ENCODE assay signal across 17 mouse cellular contexts in genomic region chr6:87991886-87992285, GRCm38 (mm10). TPM values are rescaled to one million over a fixed set of nuclear protein-coding genes. Genes with fewer than 3 reads are reported as not detected.
DNase-seq lines count a peak whose midpoint lies in the region; ATAC-seq and TF ChIP-seq lines count a peak whose summit lies in the region.
"Had no signal": no experiment of that assay in that cellular context is flagged by ENCODE, and none has a peak within 500 bp of the region (broad histone marks: within the 10 kb centered on the region; RNA-seq: fewer than 3 reads in every experiment).

No protein-coding gene starts in this region.

- H3K4me2 ChIP-seq in hindbrain, embryonic 16.5 days (ENCODE audit: low read length), result no peak overlapping the region
- no peak overlapping the region for H3K4me2 ChIP-seq in midbrain, embryonic 14.5 days (ENCODE audit: low read length)
- H3K4me2 ChIP-seq in midbrain, embryonic 16.5 days (ENCODE audit: low read length), result no peak overlapping the region
- H3K4me2 ChIP-seq in liver, postnatal 0 days (ENCODE audit: low read depth, low read length), result no peak overlapping the region

- H3K27me3 ChIP-seq in hindbrain, embryonic 10.5 days (ENCODE audit: insufficient read depth, poor library complexity, severe bottlenecking), result no peaks in the 10 kb centered on the region
- H3K27me3 ChIP-seq in hindbrain, embryonic 16.5 days (replicated peaks; ENCODE audit: control insufficient read depth, insufficient read depth, low read length), result no peaks in the 10 kb centered on the region
- H3K27me3 ChIP-seq in midbrain, embryonic 14.5 days (ENCODE audit: control insufficient read depth, insufficient read depth, low read length), result no peaks in the 10 kb centered on the region
- no peaks in the 10 kb centered on the region for H3K27me3 ChIP-seq in midbrain, embryonic 16.5 days (ENCODE audit: control insufficient read depth, insufficient read depth, low read depth, low read length)
- H3K27me3 ChIP-seq in liver, postnatal 0 days (ENCODE audit: insufficient read depth, low read length), result no peaks in the 10 kb centered on the region

- no peak for TF ChIP-seq POLR2A in brain, embryonic 14.5 days (IDR thresholded peaks at IDR 0.05; ENCODE audit: borderline replicate concordance, extremely low read depth, insufficient read depth, insufficient read length, poor library complexity, severe bottlenecking)

- no peak for TF ChIP-seq CTCF in brain, embryonic 14.5 days (IDR thresholded peaks at IDR 0.05; ENCODE audit: borderline replicate concordance, extremely low read depth, insufficient read depth, insufficient read length)
- TF ChIP-seq CTCF in liver, postnatal 0 days (IDR thresholded peaks at IDR 0.05; ENCODE audit: low read depth), result no peak

- WGBS in hindbrain, embryonic 10.5 days, result 71% methylated on average over 1 of the region's 1 CpGs
- 32% methylated on average over 1 of the region's 1 CpGs for WGBS in hindbrain, embryonic 16.5 days
- 50% methylated on average over 1 of the region's 1 CpGs for WGBS in midbrain, embryonic 14.5 days
- 50% methylated on average over 1 of the region's 1 CpGs for WGBS in midbrain, embryonic 16.5 days
- 68% methylated on average over 1 of the region's 1 CpGs for WGBS in liver, postnatal 0 days (ENCODE audit: insufficient replicate concordance)

- H3K4me3 ChIP-seq in hindbrain, embryonic 10.5 days, result no peak overlapping the region
- H3K4me3 ChIP-seq in hindbrain, embryonic 16.5 days (ENCODE audit: low read length), result no peak overlapping the region
- H3K4me3 ChIP-seq in midbrain, embryonic 14.5 days (replicated peaks; ENCODE audit: low read depth, low read length), result no peak overlapping the region
- no peak overlapping the region for H3K4me3 ChIP-seq in midbrain, embryonic 16.5 days (ENCODE audit: low read depth, low read length)
- H3K4me3 ChIP-seq in liver, postnatal 0 days (ENCODE audit: low read depth, low read length), result no peak overlapping the region

- H3K27ac ChIP-seq in hindbrain, embryonic 10.5 days, result peak overlapping the region; percentile 66; the same call in 1 of the 2 replicates
- H3K27ac ChIP-seq in hindbrain, embryonic 16.5 days (ENCODE audit: low read depth, low read length), result no peak overlapping the region
- peak overlapping the region; percentile 41; the same call in 1 of the 2 replicates for H3K27ac ChIP-seq in midbrain, embryonic 14.5 days (replicated peaks; ENCODE audit: low read depth, low read length)
- H3K27ac ChIP-seq in midbrain, embryonic 16.5 days (ENCODE audit: low read length), result no peak overlapping the region
- peak overlapping the region; percentile 82; the same call in 1 of the 2 replicates for H3K27ac ChIP-seq in liver, postnatal 0 days (ENCODE audit: low read depth)

- no peak for ATAC-seq in hindbrain, embryonic 16.5 days
- no peak for ATAC-seq in midbrain, embryonic 14.5 days (ENCODE audit: low FRiP score, low TSS enrichment)
- ATAC-seq in midbrain, embryonic 16.5 days, result no peak
- no peak for ATAC-seq in liver, postnatal 0 days
- ATAC-seq: CD4-positive, CD25-positive, alpha-beta regulatory T cell, adult 4 months; lung, postnatal 0 days had no signal

- no peaks in the 10 kb centered on the region for H3K9me3 ChIP-seq in hindbrain, embryonic 10.5 days
- no peaks in the 10 kb centered on the region for H3K9me3 ChIP-seq in hindbrain, embryonic 16.5 days (ENCODE audit: control insufficient read depth, low read length)
- no peaks in the 10 kb centered on the region for H3K9me3 ChIP-seq in midbrain, embryonic 14.5 days (ENCODE audit: control insufficient read depth, low read length)
- H3K9me3 ChIP-seq in midbrain, embryonic 16.5 days (replicated peaks; ENCODE audit: control insufficient read depth, low read length, poor library complexity, severe bottlenecking), result no peaks in the 10 kb centered on the region
- no peaks in the 10 kb centered on the region for H3K9me3 ChIP-seq in liver, postnatal 0 days (ENCODE audit: low read length)
- H3K9me3 ChIP-seq: G1E had no signal

- H3K4me1 ChIP-seq in hindbrain, embryonic 10.5 days (replicated peaks), result peaks cover 47% of the 10 kb centered on the region
- H3K4me1 ChIP-seq in hindbrain, embryonic 16.5 days (ENCODE audit: control insufficient read depth, insufficient read depth, low read depth, low read length), result peaks cover 17% of the 10 kb centered on the region
- peaks cover 28% of the 10 kb centered on the region for H3K4me1 ChIP-seq in midbrain, embryonic 14.5 days (ENCODE audit: control insufficient read depth, insufficient read depth, low read length)
- H3K4me1 ChIP-seq in midbrain, embryonic 16.5 days (ENCODE audit: control insufficient read depth, insufficient read depth, low read length), result peaks cover 21% of the 10 kb centered on the region
- H3K4me1 ChIP-seq in liver, postnatal 0 days (ENCODE audit: insufficient read depth), result peaks cover 26% of the 10 kb centered on the region

- peaks cover 30% of the 10 kb centered on the region for H3K36me3 ChIP-seq in hindbrain, embryonic 10.5 days
- no peaks in the 10 kb centered on the region for H3K36me3 ChIP-seq in hindbrain, embryonic 16.5 days (ENCODE audit: control insufficient read depth, insufficient read depth, low read length)
- peaks cover 24% of the 10 kb centered on the region for H3K36me3 ChIP-seq in midbrain, embryonic 14.5 days (ENCODE audit: control insufficient read depth, insufficient read depth, low read length)
- no peaks in the 10 kb centered on the region for H3K36me3 ChIP-seq in midbrain, embryonic 16.5 days (ENCODE audit: control insufficient read depth, insufficient read depth, low read length)
- no peaks in the 10 kb centered on the region for H3K36me3 ChIP-seq in liver, postnatal 0 days (replicated peaks; ENCODE audit: insufficient read depth, low read length)

- no peak overlapping the region for H3K9ac ChIP-seq in hindbrain, embryonic 16.5 days (ENCODE audit: low read depth, low read length)
- no peak overlapping the region for H3K9ac ChIP-seq in midbrain, embryonic 14.5 days (replicated peaks; ENCODE audit: low read length)
- H3K9ac ChIP-seq in midbrain, embryonic 16.5 days (ENCODE audit: low read depth, low read length), result no peak overlapping the region
- 0 out of 2 replicates have a peak overlapping the region, but pooled peaks have one; percentile 23 for H3K9ac ChIP-seq in liver, postnatal 0 days (replicated peaks)
- H3K9ac ChIP-seq: liver, embryonic 14.5 days had no signal

- no peak for DNase-seq in hindbrain, embryonic 10.5 days (ENCODE audit: low spot score)
- DNase-seq in midbrain, embryonic 14.5 days, result peak; percentile 78
- DNase-seq in brain, embryonic 14.5 days (ENCODE audit: low read depth), result peak; percentile 81
- no peak for DNase-seq in liver, postnatal 0 days
- no peak for DNase-seq in right cerebral cortex, postnatal 10 days (ENCODE audit: low spot score in 2 of 2)
- DNase-seq: cerebellum, adult 9-11 months; gastrocnemius, postnatal 25 days; kidney, adult 8-10 months; kidney, postnatal 4 days; right cerebral cortex, postnatal 25 days; thymus, postnatal 25 days had no signal

- TF ChIP-seq EP300 in liver, postnatal 0 days (IDR thresholded peaks at IDR 0.05; ENCODE audit: low read depth), result no peak

RNA-seq across cellular contexts. Expression of gene H1fx, which starts 10.4 kb away (rescaled TPM):
- 26.5 and 33.1 TPM in 2 replicates for polyA plus RNA-seq in hindbrain, embryonic 10.5 days (2016; fragmentation: Nextera tagmentation; extraction: Ambion mirVana)
- 8.1 and 13.4 TPM in 2 replicates for polyA plus RNA-seq in hindbrain, embryonic 16.5 days (2015; fragmentation: Nextera tagmentation; extraction: Ambion mirVana)
- polyA plus RNA-seq in midbrain, embryonic 14.5 days (2014; fragmentation: Nextera tagmentation; extraction: Ambion mirVana), result 27.6 and 30.7 TPM in 2 replicates
- polyA plus RNA-seq in midbrain, embryonic 16.5 days (2015; fragmentation: Nextera tagmentation; extraction: Ambion mirVana), result 13.5 and 14.4 TPM in 2 replicates
- polyA plus RNA-seq in brain, embryonic 14.5 days (2012; rRNA removed), result 153 and 175 TPM in 2 replicates
- 2.0 and 2.5 TPM in 2 replicates for polyA plus RNA-seq in liver, postnatal 0 days (2015; fragmentation: Nextera tagmentation; extraction: Ambion mirVana)
- polyA plus RNA-seq: CD4-positive, CD25-positive, alpha-beta regulatory T cell, adult 4 months; G1E had no signal

RNA-seq across cellular contexts. Expression of gene Rab7, which starts 53.2 kb away (rescaled TPM):
- 208 and 238 TPM in 2 replicates for polyA plus RNA-seq in hindbrain, embryonic 10.5 days (2016; fragmentation: Nextera tagmentation; extraction: Ambion mirVana)
- polyA plus RNA-seq in hindbrain, embryonic 16.5 days (2015; fragmentation: Nextera tagmentation; extraction: Ambion mirVana), result 399 and 401 TPM in 2 replicates
- 328 and 378 TPM in 2 replicates for polyA plus RNA-seq in midbrain, embryonic 14.5 days (2014; fragmentation: Nextera tagmentation; extraction: Ambion mirVana)
- polyA plus RNA-seq in midbrain, embryonic 16.5 days (2015; fragmentation: Nextera tagmentation; extraction: Ambion mirVana), result 357 and 370 TPM in 2 replicates
- 243 and 306 TPM in 2 replicates for polyA plus RNA-seq in brain, embryonic 14.5 days (2012; rRNA removed)
- polyA plus RNA-seq in liver, postnatal 0 days (2015; fragmentation: Nextera tagmentation; extraction: Ambion mirVana), result 110 and 111 TPM in 2 replicates

Comparison
In these comparisons a context has a peak if more than half of its experiments do, and no peak if none do; other contexts are left out.
1. H3K27ac ChIP-seq: peak in hindbrain, embryonic 10.5 days (single experiment), midbrain, embryonic 14.5 days (single experiment) and liver, postnatal 0 days (single experiment); none in hindbrain, embryonic 16.5 days (single experiment) and midbrain, embryonic 16.5 days (single experiment).
2. DNase-seq: peak in midbrain, embryonic 14.5 days (single experiment) and brain, embryonic 14.5 days (single experiment); none in hindbrain, embryonic 10.5 days (single experiment), liver, postnatal 0 days (single experiment) and right cerebral cortex, postnatal 10 days (0 of 2).